Mouse (Mus musculus) MEL (cell line): ENCODE measurements at regions not wholly inside any gene's neighbourhood (a gene's known extent, or its start where the extent isn't known, plus 50 kb on each side); places are given as distances from the start of the nearest gene placed in this dataset.

Experiments used
- DNase-seq: peaks from one replicate; pipeline ENCODE4 v3.0.0; 2011; ENCODE audit warnings: low read depth, low spot score
- H3K27ac ChIP-seq: 2 replicates; pipeline ENCODE4 v1.5.1; 2012; ENCODE audit warnings: low read depth, mild to moderate bottlenecking, control low read depth, low read length, moderate library complexity; ENCODE audit not compliant: control insufficient read depth
- H3K27me3 ChIP-seq, 2 experiments: fragments of 150-350 bp in 1 of 2; sonication (generic) in 1 of 2; 2 replicates each; pipeline ENCODE4 v1.6.1; 2012; ENCODE audit warnings: low read length in 2 of 2, mild to moderate bottlenecking in 2 of 2, improper control_type of control experiment in 1 of 2, moderate library complexity in 1 of 2; ENCODE audit not compliant: insufficient read depth in 2 of 2, control insufficient read depth in 1 of 2
- H3K36me3 ChIP-seq, 2 experiments: 2 replicates each; pipeline ENCODE4 v1.6.1; 2012 to 2014; ENCODE audit warnings: low read length in 2 of 2, improper control_type of control experiment in 1 of 2, inconsistent platforms in 1 of 2, mild to moderate bottlenecking in 1 of 2; ENCODE audit not compliant: insufficient read depth in 2 of 2, control insufficient read depth in 1 of 2
- H3K4me1 ChIP-seq, 2 experiments: fragments of 150-350 bp in 1 of 2; sonication (generic) in 1 of 2; 2 replicates each; pipeline ENCODE4 v1.6.1; 2012; ENCODE audit warnings: low read length in 2 of 2, improper control_type of control experiment in 1 of 2, mild to moderate bottlenecking in 1 of 2; ENCODE audit not compliant: insufficient read depth in 2 of 2, control insufficient read depth in 1 of 2
- H3K4me3 ChIP-seq, 2 experiments: fragments of 150-350 bp in 1 of 2; sonication (generic) in 1 of 2; 2 replicates each; pipeline ENCODE4 v1.5.1; 2012; ENCODE audit warnings: low read depth in 2 of 2, low read length in 2 of 2, mild to moderate bottlenecking in 2 of 2, moderate library complexity in 2 of 2, control low read depth in 1 of 2, improper control_type of control experiment in 1 of 2; ENCODE audit not compliant: control insufficient read depth in 1 of 2, insufficient read depth in 1 of 2
- H3K79me2 ChIP-seq: 2 replicates; pipeline ENCODE4 v1.6.1; 2012; ENCODE audit warnings: mild to moderate bottlenecking, low read length, moderate library complexity; ENCODE audit not compliant: control insufficient read depth, poor library complexity, insufficient read depth
- H3K9ac ChIP-seq: 2 replicates; pipeline ENCODE4 v1.6.1; 2012; ENCODE audit warnings: low read depth, mild to moderate bottlenecking, control low read depth, low read length, moderate library complexity; ENCODE audit not compliant: control insufficient read depth, poor library complexity, severe bottlenecking
- H3K9me3 ChIP-seq: fragments of 150-350 bp; sonication (generic); replicated peaks from 2 replicates; pipeline ENCODE4 v1.6.1; 2012; ENCODE audit warnings: mild to moderate bottlenecking, low read length, improper control_type of control experiment, moderate library complexity; ENCODE audit not compliant: insufficient read depth
- CHD2 ChIP-seq: IDR thresholded peaks from 2 replicates; pipeline ENCODE4 v1.6.1; 2011; ENCODE audit warnings: low read length, improper control_type of control experiment
- CTCF ChIP-seq, 3 experiments: IDR thresholded peaks in 2 of 3; conservative IDR thresholded peaks in 1 of 3; 2 replicates each; pipeline ENCODE4 v1.5.1; 2011 to 2012; ENCODE audit warnings: low read length in 3 of 3, low read depth in 2 of 3, mild to moderate bottlenecking in 2 of 3, improper control_type of control experiment in 1 of 3, inconsistent platforms in 1 of 3, mixed read lengths in 1 of 3, moderate library complexity in 1 of 3; ENCODE audit not compliant: control insufficient read depth in 1 of 3, insufficient read depth in 1 of 3, poor library complexity in 1 of 3, severe bottlenecking in 1 of 3
- E2F4 ChIP-seq: IDR thresholded peaks from 2 replicates; pipeline ENCODE4 v1.6.1; 2011; ENCODE audit warnings: low read depth, low read length, improper control_type of control experiment, borderline replicate concordance
- EP300 ChIP-seq, 2 experiments: IDR thresholded peaks; 2 replicates each; pipeline ENCODE4 v1.6.1; 2011; ENCODE audit warnings: improper control_type of control experiment in 2 of 2, low read length in 2 of 2, low read depth in 1 of 2, mild to moderate bottlenecking in 1 of 2
- ETS1 ChIP-seq: IDR thresholded peaks from 2 replicates; pipeline ENCODE4 v1.6.1; 2012; ENCODE audit warnings: low read depth, mild to moderate bottlenecking, inconsistent platforms, low read length, improper control_type of control experiment, moderate library complexity
- JUND ChIP-seq: IDR thresholded peaks from 2 replicates; pipeline ENCODE4 v1.6.1; 2011; ENCODE audit warnings: low read depth, mild to moderate bottlenecking, improper control_type of control experiment, low read length
- MAFK ChIP-seq: IDR thresholded peaks from 2 replicates; pipeline ENCODE4 v1.6.1; 2011; ENCODE audit warnings: low read depth, mild to moderate bottlenecking, low read length, improper control_type of control experiment, borderline replicate concordance
- MAX ChIP-seq: IDR thresholded peaks from 2 replicates; pipeline ENCODE4 v1.6.1; 2011; ENCODE audit warnings: low read length, improper control_type of control experiment
- MEF2A ChIP-seq: IDR thresholded peaks from 2 replicates; pipeline ENCODE4 v1.6.1; 2014; ENCODE audit warnings: low read depth, mild to moderate bottlenecking, inconsistent platforms, low read length, improper control_type of control experiment; ENCODE audit not compliant: poor library complexity, insufficient replicate concordance, severe bottlenecking; ENCODE audit errors: extremely low read depth
- MYC ChIP-seq: IDR thresholded peaks from 2 replicates; pipeline ENCODE4 v1.6.1; 2011; ENCODE audit warnings: low read depth, mild to moderate bottlenecking, low read length, improper control_type of control experiment, moderate library complexity
- NELFE ChIP-seq: IDR thresholded peaks from 2 replicates; pipeline ENCODE4 v1.6.1; 2011; ENCODE audit warnings: low read depth, low read length, improper control_type of control experiment
- NRF1 ChIP-seq: IDR thresholded peaks from 2 replicates; pipeline ENCODE4 v1.6.1; 2014; ENCODE audit warnings: low read depth, mild to moderate bottlenecking, inconsistent platforms, low read length, improper control_type of control experiment, moderate library complexity; ENCODE audit not compliant: poor library complexity, insufficient read depth, severe bottlenecking
- POLR2AphosphoS2 ChIP-seq: IDR thresholded peaks from 2 replicates; pipeline ENCODE4 v1.6.1; 2011; ENCODE audit warnings: low read length, improper control_type of control experiment
- RAD21 ChIP-seq: IDR thresholded peaks from 2 replicates; pipeline ENCODE4 v1.6.1; 2011; ENCODE audit warnings: mild to moderate bottlenecking, low read depth, low read length, improper control_type of control experiment
- SIN3A ChIP-seq: IDR thresholded peaks from 2 replicates; pipeline ENCODE4 v1.6.1; 2012; ENCODE audit warnings: low read length, improper control_type of control experiment, inconsistent platforms
- SMC3 ChIP-seq: IDR thresholded peaks from 2 replicates; pipeline ENCODE4 v1.6.1; 2011; ENCODE audit warnings: low read depth, low read length, improper control_type of control experiment
- TBP ChIP-seq: IDR thresholded peaks from 2 replicates; pipeline ENCODE4 v1.8.0; 2011; ENCODE audit warnings: low read depth, low read length, improper control_type of control experiment
- ZC3H11A ChIP-seq: IDR thresholded peaks from 2 replicates; pipeline ENCODE4 v1.6.1; 2012; ENCODE audit warnings: low read depth, mild to moderate bottlenecking, inconsistent platforms, low read length, improper control_type of control experiment
- ZKSCAN1 ChIP-seq: IDR thresholded peaks from 2 replicates; pipeline ENCODE4 v1.6.1; 2012; ENCODE audit warnings: low read depth, mild to moderate bottlenecking, inconsistent platforms, low read length, improper control_type of control experiment, moderate library complexity

- TF ChIP-seq JUND (no peak), SMC3 (peak; percentile 41), RAD21 (peak; percentile 43), ZKSCAN1 (no peak), MEF2A (no peak), CTCF (IDR thresholded peaks at IDR 0.05 in 2 of 3, conservative IDR thresholded peaks at IDR 0.05 in 1 of 3; ENCODE audit: control insufficient read depth in 1 of 3, insufficient read depth in 1 of 3, low read depth in 2 of 3, low read length in 3 of 3, poor library complexity in 1 of 3, severe bottlenecking in 1 of 3) (peak; percentile 1 to 36 (median 9); a peak in 2 of 6 replicates), ZC3H11A (peak; percentile 39), ETS1 (no peak)
- Histone ChIP-seq H3K27ac (no peak overlapping the region), H3K79me2 (no peaks in the 10 kb centered on the region), H3K9me3 (no peaks in the 10 kb centered on the region), H3K4me1 (no peaks in the 10 kb centered on the region), H3K36me3 (no peaks in the 10 kb centered on the region), H3K9ac (no peak overlapping the region), H3K4me3 (no peak overlapping the region), H3K27me3 (no peaks in the 10 kb centered on the region)
- peak; percentile 20 for DNase-seq
Observed at GRCm38 (mm10) chr7:95091360-95091759, 1079.7 kb upstream of the Tenm4 start.

- H3K79me2 ChIP-seq, result no peaks in the 10 kb centered on the region
- no peaks in the 10 kb centered on the region for H3K27me3 ChIP-seq
- no peak overlapping the region for H3K9ac ChIP-seq
- H3K9me3 ChIP-seq, result no peaks in the 10 kb centered on the region
- no peak overlapping the region for H3K27ac ChIP-seq
- H3K36me3 ChIP-seq, result no peaks in the 10 kb centered on the region
- DNase-seq, result no peak
- no peaks in the 10 kb centered on the region for H3K4me1 ChIP-seq
- no peak overlapping the region for H3K4me3 ChIP-seq
- TF ChIP-seq TBP, result no peak
- TF ChIP-seq MAFK, result no peak
- TF ChIP-seq SIN3A, result no peak
- no peak for TF ChIP-seq EP300 (IDR thresholded peaks at IDR 0.05; ENCODE audit: low read depth in 1 of 2, low read length in 2 of 2)
- no peak for TF ChIP-seq E2F4
- TF ChIP-seq NRF1, result no peak
- TF ChIP-seq POLR2AphosphoS2, result no peak
- TF ChIP-seq NELFE, result no peak
- no peak for TF ChIP-seq MEF2A
- TF ChIP-seq ZKSCAN1, result no peak
- no peak for TF ChIP-seq MAX
- TF ChIP-seq SMC3, result no peak
- no peak for TF ChIP-seq MYC
- no peak for TF ChIP-seq CHD2
- TF ChIP-seq, all 39 proteins: peak for 0
Observed at GRCm38 (mm10) chr7:95129020-95129419, 1042.0 kb upstream of the Tenm4 start.
